Mouse (Mus musculus) gastrocnemius, adult 2 months (tissue): ENCODE data around the gene Slc25a36. TPM values are rescaled to one million over a fixed set of nuclear protein-coding genes. Genes with fewer than 3 reads are reported as not detected.

Experiments used
- DNase-seq: peaks from one replicate; pipeline ENCODE4 v3.0.0; 2022
- H3K27ac ChIP-seq: fragments of 200-600 bp; 2 replicates; pipeline ENCODE4 v1.8.1; 2022; ENCODE audit warnings: mild to moderate bottlenecking
- H3K4me3 ChIP-seq: fragments of 200-600 bp; 2 replicates; pipeline ENCODE4 v1.8.1; 2022; ENCODE audit warnings: mild to moderate bottlenecking, moderate library complexity
- CTCF ChIP-seq: fragments of 200-600 bp; IDR thresholded peaks from 2 replicates; pipeline ENCODE4 v1.8.1; 2022; ENCODE audit warnings: antibody characterized with exemption, mild to moderate bottlenecking, moderate library complexity
- intact Hi-C: fragments of 180-260 bp; cut with DNase I; formaldehyde crosslinking; loops from one replicate; pipeline ENCODE4 v1.15.1; 2025
- total RNA-seq, 2 experiments: library from RNA; stranded (reverse); gene quantifications; 2 replicates each; pipeline ENCODE4 v1.2.3; 2021

The Slc25a36 gene
- total RNA-seq, 2 experiments from 2014 or later, result 33.6 to 52.7 TPM

- peak overlapping the region; percentile 41; the same call in 1 of the 2 replicates for H3K27ac ChIP-seq
- no peak overlapping the region for H3K4me3 ChIP-seq
- TF ChIP-seq CTCF, result no peak
- intact Hi-C loops, result loop anchor here (5.0 kb wide), 1 partner anchor 57 kb away; no protein-coding TSS in a partner anchor
- DNase-seq, result no peak
Measured at GRCm38 (mm10) chr9:97105400-97105985, 5.5 kb downstream of the Slc25a36 start.

GRCm38 (mm10) chr9:97103376-97104061, 7.4 kb downstream of the Slc25a36 start:
- H3K4me3 ChIP-seq, result no peak overlapping the region
- intact Hi-C loops, result no loop called here
- H3K27ac ChIP-seq, result 0 out of 2 replicates have a peak overlapping the region, but pooled peaks have one; percentile 20
- no peak for DNase-seq
- no peak for TF ChIP-seq CTCF

GRCm38 (mm10) chr9:97098985-97099384, 12.0 kb downstream of the Slc25a36 start:
- no peak overlapping the region for H3K27ac ChIP-seq
- no peak overlapping the region for H3K4me3 ChIP-seq
- DNase-seq, result no peak
- intact Hi-C loops, result no loop called here
- no peak for TF ChIP-seq CTCF

- Histone ChIP-seq H3K4me3 (no peak overlapping the region), H3K27ac (no peak overlapping the region)
- DNase-seq, result no peak
- TF ChIP-seq CTCF, result no peak
- intact Hi-C loops, result no loop called here
Measured at GRCm38 (mm10) chr9:97096180-97096579, 14.8 kb downstream of the Slc25a36 start.

- peak; percentile 5 for DNase-seq
- H3K4me3 ChIP-seq, result no peak overlapping the region
- TF ChIP-seq CTCF, result peak; percentile 27; the same call in 1 of the 2 replicates
- intact Hi-C loops, result no loop called here
- H3K27ac ChIP-seq, result no peak overlapping the region
Measured at GRCm38 (mm10) chr9:97087850-97088249, 23.1 kb downstream of the Slc25a36 start.

GRCm38 (mm10) chr9:97084628-97085027, 26.3 kb downstream of the Slc25a36 start:
- DNase-seq, result peak; percentile 3
- peak; percentile 29 for TF ChIP-seq CTCF
- intact Hi-C loops, result loop anchor here (5.0 kb wide), 1 partner anchor 78 kb away; no protein-coding TSS in a partner anchor
- H3K4me3 ChIP-seq, result no peak overlapping the region
- no peak overlapping the region for H3K27ac ChIP-seq

GRCm38 (mm10) chr9:97081106-97081862, 29.7 kb downstream of the Slc25a36 start:
- H3K4me3 ChIP-seq, result no peak overlapping the region
- DNase-seq, result no peak
- H3K27ac ChIP-seq, result no peak overlapping the region
- TF ChIP-seq CTCF, result peak; percentile 25; the same call in 1 of the 2 replicates
- intact Hi-C loops, result loop anchor here (5.0 kb wide), 1 partner anchor 81 kb away; no protein-coding TSS in a partner anchor

GRCm38 (mm10) chr9:97069911-97070310, 41.0 kb downstream of the Slc25a36 start:
- Histone ChIP-seq H3K4me3 (no peak overlapping the region), H3K27ac (no peak overlapping the region)
- TF ChIP-seq CTCF, result no peak
- intact Hi-C loops, result loop anchor here (5.0 kb wide), 1 partner anchor 53 kb away; the partner anchor contains the start of gene Spsb4
- DNase-seq, result no peak

- TF ChIP-seq CTCF, result no peak
- no peak for DNase-seq
- intact Hi-C loops, result loop anchor here (5.0 kb wide), 1 partner anchor 52 kb away; the partner anchor contains the start of gene Spsb4
- Histone ChIP-seq H3K27ac (no peak overlapping the region), H3K4me3 (no peak overlapping the region)
Measured at GRCm38 (mm10) chr9:97069466-97069865, 41.5 kb downstream of the Slc25a36 start.

- peak; percentile 87 for TF ChIP-seq CTCF
- no peak overlapping the region for H3K27ac ChIP-seq
- intact Hi-C loops, result loop anchor here (1.0 to 5.0 kb wide), 3 partner anchors 51 to 152 kb away; partner anchors contain the start of gene Spsb4
- H3K4me3 ChIP-seq, result no peak overlapping the region
- peak; percentile 80 for DNase-seq
Measured at GRCm38 (mm10) chr9:97068201-97069095, 42.5 kb downstream of the Slc25a36 start.

- no peak overlapping the region for H3K27ac ChIP-seq
- no peak for DNase-seq
- intact Hi-C loops, result loop anchor here (1.0 to 5.0 kb wide), 3 partner anchors 50 to 151 kb away; partner anchors contain the start of gene Spsb4
Measured at GRCm38 (mm10) chr9:97067761-97068160, 43.2 kb downstream of the Slc25a36 start.

GRCm38 (mm10) chr9:97065885-97066284, 45.1 kb downstream of the Slc25a36 start:
- TF ChIP-seq CTCF, result no peak
- Histone ChIP-seq H3K27ac (no peak overlapping the region), H3K4me3 (no peak overlapping the region)
- intact Hi-C loops, result loop anchor here (5.0 kb wide), 1 partner anchor 49 kb away; the partner anchor contains the start of gene Spsb4
- DNase-seq, result no peak

More at GRCm38 (mm10) chr9:97067761-97068160, 43.2 kb downstream of the Slc25a36 start:
- H3K4me3 ChIP-seq, result no peak overlapping the region
- TF ChIP-seq CTCF, result no peak
